Mouse (Mus musculus) heart, adult 18-20 months (tissue): Measurements from ENCODE around the gene Gp9. TPM values are rescaled to one million over a fixed set of nuclear protein-coding genes. Genes with fewer than 3 reads are reported as not detected.

Experiments
- DNase-seq, 2 experiments: peaks; one replicate each; pipeline ENCODE4 v3.0.0; 2021 to 2022; ENCODE audit warnings: mixed read lengths in 1 of 2
- total RNA-seq, 2 experiments: library from RNA; stranded (reverse); gene quantifications; 2 replicates each; pipeline ENCODE4 v1.2.3; 2021

Gene Gp9
- total RNA-seq, 2 experiments from 2014 or later, result 1.2 TPM

GRCm38 (mm10) chr6:87809651-87810161 is 31.8 kb downstream of the Gp9 start:
- no peak for DNase-seq

GRCm38 (mm10) chr6:87810311-87810710 is 32.4 kb downstream of the Gp9 start:
- DNase-seq, result no peak

GRCm38 (mm10) chr6:87810713-87811669 is 33.1 kb downstream of the Gp9 start:
- peak; percentile 83 to 90 for DNase-seq

GRCm38 (mm10) chr6:87811675-87812338 is 33.9 kb downstream of the Gp9 start, which contains the start of gene Rab43:
TSS of gene Rab43 (minus strand) at chr6:87812164.
- peak; percentile 97 for DNase-seq

GRCm38 (mm10) chr6:87812656-87813055 is 34.8 kb downstream of the Gp9 start:
- no peak for DNase-seq

GRCm38 (mm10) chr6:87814486-87814885 is 36.6 kb downstream of the Gp9 start:
- no peak for DNase-seq

- no peak for DNase-seq
These were observed 42.5 kb downstream of the Gp9 start for GRCm38 (mm10) chr6:87820366-87820765.

Other genes starting within 250 kb of the Gp9 start
- gene Arhgap25, start 244.8 kb upstream of the Gp9 start, total RNA-seq, result 1 to 10 TPM; 4.5 to 4.7 TPM
- under 1 TPM; 0.46 to 0.69 TPM for gene Prokr1, start 187.3 kb upstream of the Gp9 start, total RNA-seq
- gene Aplf, start 105.9 kb upstream of the Gp9 start, total RNA-seq, result 1 to 10 TPM; 2.2 to 3.0 TPM
- gene Efcc1, start 47.2 kb upstream of the Gp9 start, total RNA-seq, result 1 to 10 TPM in 1 of 2 experiments, under 1 TPM in 1; 0.94 to 1.3 TPM
- gene Rab43, start 34.1 kb downstream of the Gp9 start, total RNA-seq, result 10 to 100 TPM in 1 of 2 experiments, 1 to 10 TPM in 1; 7.6 to 10.2 TPM
- gene Gm45140, start 57.7 kb downstream of the Gp9 start, total RNA-seq, result 1 to 10 TPM in 1 of 2 experiments, under 1 TPM in 1; 0.74 to 1.3 TPM
- 10 to 100 TPM; 21.1 to 23.9 TPM for gene Isy1, start 60.7 kb downstream of the Gp9 start, total RNA-seq
- 100 to 1,000 TPM; 335 to 351 TPM for gene Cnbp, start 73.0 kb downstream of the Gp9 start, total RNA-seq
- 10 to 100 TPM; 38.9 to 39.3 TPM for gene Copg1, start 109.7 kb downstream of the Gp9 start, total RNA-seq
- gene Hmces, start 135.9 kb downstream of the Gp9 start, total RNA-seq, result 10 to 100 TPM; 10.8 to 12.2 TPM
- gene H1fx, start 203.6 kb downstream of the Gp9 start, total RNA-seq, result 1 to 10 TPM in 1 of 2 experiments, under 1 TPM in 1; 0.94 to 1.1 TPM